Comparison of ENCODE assay signal across 7 mouse cellular contexts in genomic region chr14:55885114-55885790, GRCm38 (mm10). TPM values are rescaled to one million over a fixed set of nuclear protein-coding genes. Genes with fewer than 3 reads are reported as not detected.
A peak's percentile ranks its signal among the peaks of the same experiment; 100 is the strongest.
DNase-seq lines count a peak whose midpoint lies in the region; ATAC-seq lines count a peak whose summit lies in the region.

No protein-coding gene starts in this region.

- peak overlapping the region; percentile 79 for H3K4me3 ChIP-seq in brown adipose tissue, adult 24 weeks (ENCODE audit: insufficient read depth, low read depth, low read length)
- peak overlapping the region; percentile 80 for H3K4me3 ChIP-seq in limb, embryonic 13.5 days
- peak overlapping the region; percentile 84 for H3K4me3 ChIP-seq in neural tube, embryonic 14.5 days (ENCODE audit: low read depth, low read length)

- H3K4me1 ChIP-seq in brown adipose tissue, adult 24 weeks (ENCODE audit: control insufficient read depth, insufficient read depth, insufficient read length, low read length) = peaks cover 5% of the 10 kb centered on the region
- peaks cover 34% of the 10 kb centered on the region for H3K4me1 ChIP-seq in limb, embryonic 13.5 days
- peaks cover 13% of the 10 kb centered on the region for H3K4me1 ChIP-seq in neural tube, embryonic 14.5 days (ENCODE audit: control insufficient read depth, insufficient read depth, low read length)

- H3K27ac ChIP-seq in brown adipose tissue, adult 24 weeks (replicated peaks; ENCODE audit: low read depth, low read length) = peak overlapping the region; percentile 80
- H3K27ac ChIP-seq in limb, embryonic 13.5 days = peak overlapping the region; percentile 90
- peak overlapping the region; percentile 72 for H3K27ac ChIP-seq in neural tube, embryonic 14.5 days (ENCODE audit: low read depth, low read length)

- peak overlapping the region; percentile 84 for H3K4me2 ChIP-seq in limb, embryonic 13.5 days (replicated peaks)
- H3K4me2 ChIP-seq in neural tube, embryonic 14.5 days (ENCODE audit: low read depth, low read length) = peak overlapping the region; percentile 86

- H3K27me3 ChIP-seq in limb, embryonic 13.5 days = no peaks in the 10 kb centered on the region
- no peaks in the 10 kb centered on the region for H3K27me3 ChIP-seq in neural tube, embryonic 14.5 days (ENCODE audit: control insufficient read depth, insufficient read depth, low read length)

- no peaks in the 10 kb centered on the region for H3K9me3 ChIP-seq in limb, embryonic 13.5 days
- no peaks in the 10 kb centered on the region for H3K9me3 ChIP-seq in neural tube, embryonic 14.5 days (ENCODE audit: control insufficient read depth, low read length)

- peak; percentile 38 for DNase-seq in ovary, postnatal 14 days (ENCODE audit: low spot score)
- DNase-seq in ovary, adult 18-20 months (ENCODE audit: low spot score) = no peak
- DNase-seq in urinary bladder, postnatal 25 days (ENCODE audit: low spot score) = no peak

- ATAC-seq in granulocyte monocyte progenitor cell, adult 5-6 weeks (replicated peaks; ENCODE audit: poor library complexity, severe bottlenecking) = peak; percentile 7; the same call in 1 of the 2 replicates
- ATAC-seq in limb, embryonic 13.5 days (ENCODE audit: low FRiP score, low read depth) = peak; percentile 62
- peak; percentile 65 for ATAC-seq in neural tube, embryonic 14.5 days (ENCODE audit: low read depth)

- peaks cover 42% of the 10 kb centered on the region for H3K36me3 ChIP-seq in limb, embryonic 13.5 days
- peaks cover 11% of the 10 kb centered on the region; the same call in 1 of the 2 replicates for H3K36me3 ChIP-seq in neural tube, embryonic 14.5 days (ENCODE audit: control insufficient read depth, insufficient read depth, low read length)

- under 1% methylated on average over 16 of the region's 30 CpGs for WGBS in limb, embryonic 13.5 days
- under 1% methylated on average over 19 of the region's 30 CpGs for WGBS in neural tube, embryonic 14.5 days

- peak overlapping the region; percentile 86 for H3K9ac ChIP-seq in limb, embryonic 13.5 days
- peak overlapping the region; percentile 86 for H3K9ac ChIP-seq in neural tube, embryonic 14.5 days (replicated peaks; ENCODE audit: low read depth, low read length)

RNA-seq across cellular contexts. Expression of gene Khnyn, which starts 0.5 kb away (rescaled TPM):
- polyA plus RNA-seq in brown adipose tissue, adult 24 weeks (2012; ENCODE audit: insufficient read depth, insufficient read length, missing spikeins) = 4.2 and 5.5 TPM in 2 replicates
- 8.8 and 12.8 TPM in 2 replicates for total RNA-seq in granulocyte monocyte progenitor cell, adult 5-6 weeks (2014; fragmentation: Nextera tagmentation)
- total RNA-seq in granulocyte monocyte progenitor cell, adult 5-6 weeks (2017) = 12.4 and 14.7 TPM in 2 replicates
- 24.2 and 25.5 TPM in 2 replicates for polyA plus RNA-seq in limb, embryonic 13.5 days (2015; fragmentation: Nextera tagmentation; extraction: Ambion mirVana)
- 5.9 and 7.3 TPM in 2 replicates for polyA plus RNA-seq in neural tube, embryonic 14.5 days (2014; fragmentation: Nextera tagmentation; extraction: Ambion mirVana)

RNA-seq across cellular contexts. Expression of gene Cbln3, which starts 1.1 kb away (rescaled TPM):
- not detected in 2 replicates for polyA plus RNA-seq in brown adipose tissue, adult 24 weeks (2012; ENCODE audit: insufficient read depth, insufficient read length, missing spikeins)
- total RNA-seq in granulocyte monocyte progenitor cell, adult 5-6 weeks (2014; fragmentation: Nextera tagmentation) = not detected in 2 replicates
- total RNA-seq in granulocyte monocyte progenitor cell, adult 5-6 weeks (2017) = not detected in 2 replicates
- polyA plus RNA-seq in limb, embryonic 13.5 days (2015; fragmentation: Nextera tagmentation; extraction: Ambion mirVana) = 0.17 and 0.31 TPM in 2 replicates
- polyA plus RNA-seq in neural tube, embryonic 14.5 days (2014; fragmentation: Nextera tagmentation; extraction: Ambion mirVana) = 0.24 and 0.91 TPM in 2 replicates

RNA-seq across cellular contexts. Expression of gene Sdr39u1, which starts 14.8 kb away (rescaled TPM):
- 134 and 149 TPM in 2 replicates for polyA plus RNA-seq in brown adipose tissue, adult 24 weeks (2012; ENCODE audit: insufficient read depth, insufficient read length, missing spikeins)
- total RNA-seq in granulocyte monocyte progenitor cell, adult 5-6 weeks (2014; fragmentation: Nextera tagmentation) = 13.8 and 15.3 TPM in 2 replicates
- total RNA-seq in granulocyte monocyte progenitor cell, adult 5-6 weeks (2017) = 6.5 and 13.5 TPM in 2 replicates
- polyA plus RNA-seq in limb, embryonic 13.5 days (2015; fragmentation: Nextera tagmentation; extraction: Ambion mirVana) = 98.8 and 104 TPM in 2 replicates
- 138 and 163 TPM in 2 replicates for polyA plus RNA-seq in neural tube, embryonic 14.5 days (2014; fragmentation: Nextera tagmentation; extraction: Ambion mirVana)

RNA-seq across cellular contexts. Expression of gene Nynrin, which starts 31.4 kb away (rescaled TPM):
- 0.87 and 1.0 TPM in 2 replicates for polyA plus RNA-seq in brown adipose tissue, adult 24 weeks (2012; ENCODE audit: insufficient read depth, insufficient read length, missing spikeins)
- 4.1 and 7.6 TPM in 2 replicates for total RNA-seq in granulocyte monocyte progenitor cell, adult 5-6 weeks (2014; fragmentation: Nextera tagmentation)
- 2.4 and 3.3 TPM in 2 replicates for total RNA-seq in granulocyte monocyte progenitor cell, adult 5-6 weeks (2017)
- polyA plus RNA-seq in limb, embryonic 13.5 days (2015; fragmentation: Nextera tagmentation; extraction: Ambion mirVana) = 28.2 and 34.2 TPM in 2 replicates
- polyA plus RNA-seq in neural tube, embryonic 14.5 days (2014; fragmentation: Nextera tagmentation; extraction: Ambion mirVana) = 5.8 and 10.2 TPM in 2 replicates

RNA-seq across cellular contexts. Expression of gene Cma1, which starts 59.2 kb away (rescaled TPM):
- polyA plus RNA-seq in brown adipose tissue, adult 24 weeks (2012; ENCODE audit: insufficient read depth, insufficient read length, missing spikeins) = 6.1 and 8.2 TPM in 2 replicates
- not detected in 2 replicates for total RNA-seq in granulocyte monocyte progenitor cell, adult 5-6 weeks (2014; fragmentation: Nextera tagmentation)
- total RNA-seq in granulocyte monocyte progenitor cell, adult 5-6 weeks (2017) = 0.15 TPM in 1 of 2 replicates, not detected in the other
- polyA plus RNA-seq in limb, embryonic 13.5 days (2015; fragmentation: Nextera tagmentation; extraction: Ambion mirVana) = 10.7 and 11.9 TPM in 2 replicates
- polyA plus RNA-seq in neural tube, embryonic 14.5 days (2014; fragmentation: Nextera tagmentation; extraction: Ambion mirVana) = not detected in 2 replicates

Comparison
In these comparisons a context has a peak if more than half of its experiments do, and no peak if none do; other contexts are left out.
1. ATAC-seq: peak in every context shown above with its lines; median percentile 65 in neural tube, embryonic 14.5 days; 62 in limb, embryonic 13.5 days; 7 in granulocyte monocyte progenitor cell, adult 5-6 weeks.